Mouse (Mus musculus) thymus, adult 2 months (tissue): ENCODE measurements around the gene Hyou1.

Experiments used
- CTCF ChIP-seq: fragments of 200-500 bp; IDR thresholded peaks from 2 replicates; pipeline ENCODE4 v1.5.1; 2012; ENCODE audit warnings: mild to moderate bottlenecking, control low read depth, low read length, moderate library complexity, borderline replicate concordance; ENCODE audit not compliant: control insufficient read depth, poor library complexity, insufficient read depth; ENCODE audit errors: extremely low read depth
- POLR2A ChIP-seq: fragments of 200-500 bp; IDR thresholded peaks from 2 replicates; pipeline ENCODE4 v1.6.1; 2012; ENCODE audit warnings: mild to moderate bottlenecking, low read length, control low read depth, moderate library complexity; ENCODE audit not compliant: control insufficient read depth, poor library complexity, insufficient read depth; ENCODE audit errors: extremely low read depth

DNA sequence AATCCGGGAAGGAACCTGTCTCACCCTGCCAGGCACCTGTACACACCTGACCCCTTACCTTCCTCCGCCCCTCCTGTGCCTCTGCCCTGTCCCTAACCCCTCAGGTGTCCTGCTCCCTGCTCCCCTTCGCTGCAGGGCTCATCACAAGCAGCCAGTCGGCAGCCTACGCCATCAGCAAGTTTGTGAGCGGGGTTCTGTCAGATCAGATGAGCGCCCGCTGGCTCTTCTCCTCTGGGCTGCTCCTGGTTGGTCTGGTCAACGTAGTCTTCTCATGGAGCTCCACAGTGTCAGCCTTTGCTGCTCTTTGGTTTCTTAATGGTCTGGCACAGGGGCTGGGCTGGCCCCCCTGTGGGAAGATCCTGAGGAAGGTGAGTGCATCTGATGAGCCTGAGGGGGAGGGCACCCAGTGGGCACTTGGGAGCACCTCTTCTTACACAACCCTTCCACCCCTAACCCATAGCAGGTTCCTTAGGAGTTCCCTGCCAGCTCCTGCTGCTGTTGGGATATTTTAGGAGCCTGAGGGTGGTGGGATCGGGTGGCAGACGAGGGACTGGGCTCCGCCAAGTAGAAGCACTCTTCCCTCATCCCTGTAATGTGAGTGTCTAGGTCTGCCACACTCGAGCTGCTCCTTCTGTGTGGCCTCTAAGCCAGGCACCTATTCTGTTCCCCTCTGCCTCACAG is 20.0 kb downstream of the Hyou1 start:
- TF ChIP-seq POLR2A (no peak), CTCF (no peak)
